Mouse (Mus musculus) G1E-ER4 (cell line): ENCODE measurements around the gene Agap2. TPM values are rescaled to one million over a fixed set of nuclear protein-coding genes. Genes with fewer than 3 reads are reported as not detected.

ENCODE experiments used
- GATA1 ChIP-seq: IDR thresholded peaks from one replicate; pipeline ENCODE4 v1.8.0; 2012; ENCODE audit warnings: low read length, inconsistent platforms
- polyA plus RNA-seq: library from polyadenylated mRNA; stranded (reverse); fragments of >175 nt; gene quantifications from 2 replicates; pipeline ENCODE4 v1.2.3, GENCODE M21; 2012

The Agap2 gene
- polyA plus RNA-seq, 1 experiment, result 0.14 TPM

DNA sequence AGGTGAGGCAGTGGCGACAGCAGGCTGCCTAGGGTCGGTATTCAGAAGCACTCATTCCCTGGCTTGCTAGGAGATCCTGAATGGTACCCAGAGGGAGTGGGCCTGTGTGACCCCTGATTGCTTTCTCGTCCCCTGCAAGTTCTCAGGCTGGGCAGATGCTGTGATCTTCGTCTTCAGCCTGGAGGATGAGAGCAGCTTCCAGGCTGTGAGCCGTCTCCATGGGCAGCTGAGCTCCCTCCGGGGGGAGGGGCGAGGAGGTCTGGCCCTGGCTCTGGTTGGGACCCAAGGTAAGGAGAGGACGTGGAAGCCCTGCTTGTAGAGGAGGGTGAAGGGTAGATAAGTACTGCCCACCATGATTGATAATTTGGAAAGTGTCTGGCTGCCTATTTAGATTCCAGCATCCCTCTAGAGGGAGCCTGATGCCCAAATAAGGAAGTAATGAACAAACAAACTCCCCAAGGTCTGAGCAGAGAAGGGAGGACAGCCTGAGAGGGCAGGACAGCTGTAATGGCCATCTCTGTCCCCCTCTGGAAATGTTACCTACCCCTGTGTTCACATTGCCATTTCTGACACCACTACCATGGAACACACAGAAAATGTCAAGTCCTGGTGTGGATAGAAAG, 8.3 kb downstream of the Agap2 start:
- no peak for TF ChIP-seq GATA1

DNA sequence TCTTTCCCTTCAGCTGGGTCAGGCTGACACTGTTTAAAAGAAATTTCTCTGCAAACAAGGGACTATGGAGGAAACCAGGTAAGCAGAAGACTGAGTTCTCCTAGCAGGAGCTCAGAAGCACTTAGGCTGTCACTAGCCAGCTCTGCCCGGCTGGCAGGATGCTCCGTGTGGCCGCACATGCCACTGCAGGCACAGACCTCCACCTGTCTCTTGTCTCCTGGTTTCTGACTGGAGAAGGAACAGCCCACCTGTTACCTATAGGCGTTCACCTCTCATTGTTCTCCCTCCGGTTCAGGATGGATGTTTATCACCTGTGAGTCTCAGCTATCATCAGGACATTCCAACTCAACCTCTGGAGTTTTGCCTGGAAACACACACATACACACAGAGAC, 8.8 kb downstream of the Agap2 start:
- no peak for TF ChIP-seq GATA1

DNA sequence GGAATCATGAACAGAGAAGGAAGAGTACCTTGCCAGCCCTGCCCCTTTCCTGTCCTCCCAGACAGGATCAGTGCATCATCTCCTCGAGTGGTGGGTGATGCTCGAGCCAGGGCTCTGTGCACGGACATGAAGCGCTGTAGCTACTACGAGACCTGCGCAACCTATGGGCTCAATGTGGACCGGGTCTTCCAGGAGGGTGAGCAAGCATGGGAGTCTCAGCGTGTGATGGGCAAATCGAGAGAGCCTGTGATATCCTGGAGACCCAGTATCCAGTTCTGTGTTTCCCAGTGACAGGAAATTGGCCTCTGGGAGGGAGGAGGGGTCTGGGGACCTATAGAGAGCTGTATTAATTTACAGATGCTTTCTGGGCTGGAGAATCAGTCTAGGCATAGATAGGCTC, 10.0 kb downstream of the Agap2 start:
- no peak for TF ChIP-seq GATA1

DNA sequence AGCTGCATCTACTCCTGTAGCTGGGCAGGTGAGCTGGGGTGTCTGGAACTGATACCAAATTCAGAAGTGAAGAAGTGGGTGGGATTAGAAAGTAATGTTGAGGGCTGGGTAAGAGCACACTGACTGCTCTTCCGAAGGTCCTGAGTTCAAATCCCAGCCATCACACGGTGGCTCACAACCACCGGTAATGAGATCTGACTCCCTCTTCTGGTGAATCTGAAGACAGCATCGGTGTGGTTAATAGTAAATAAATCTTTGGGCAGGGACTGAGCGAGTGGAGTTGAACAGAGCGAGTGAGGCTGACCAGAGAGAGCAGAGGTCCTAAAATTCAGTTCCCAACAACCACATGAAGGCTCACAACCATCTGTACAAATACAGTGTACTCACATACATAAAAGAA, 10.5 kb downstream of the Agap2 start:
- no peak for TF ChIP-seq GATA1

DNA sequence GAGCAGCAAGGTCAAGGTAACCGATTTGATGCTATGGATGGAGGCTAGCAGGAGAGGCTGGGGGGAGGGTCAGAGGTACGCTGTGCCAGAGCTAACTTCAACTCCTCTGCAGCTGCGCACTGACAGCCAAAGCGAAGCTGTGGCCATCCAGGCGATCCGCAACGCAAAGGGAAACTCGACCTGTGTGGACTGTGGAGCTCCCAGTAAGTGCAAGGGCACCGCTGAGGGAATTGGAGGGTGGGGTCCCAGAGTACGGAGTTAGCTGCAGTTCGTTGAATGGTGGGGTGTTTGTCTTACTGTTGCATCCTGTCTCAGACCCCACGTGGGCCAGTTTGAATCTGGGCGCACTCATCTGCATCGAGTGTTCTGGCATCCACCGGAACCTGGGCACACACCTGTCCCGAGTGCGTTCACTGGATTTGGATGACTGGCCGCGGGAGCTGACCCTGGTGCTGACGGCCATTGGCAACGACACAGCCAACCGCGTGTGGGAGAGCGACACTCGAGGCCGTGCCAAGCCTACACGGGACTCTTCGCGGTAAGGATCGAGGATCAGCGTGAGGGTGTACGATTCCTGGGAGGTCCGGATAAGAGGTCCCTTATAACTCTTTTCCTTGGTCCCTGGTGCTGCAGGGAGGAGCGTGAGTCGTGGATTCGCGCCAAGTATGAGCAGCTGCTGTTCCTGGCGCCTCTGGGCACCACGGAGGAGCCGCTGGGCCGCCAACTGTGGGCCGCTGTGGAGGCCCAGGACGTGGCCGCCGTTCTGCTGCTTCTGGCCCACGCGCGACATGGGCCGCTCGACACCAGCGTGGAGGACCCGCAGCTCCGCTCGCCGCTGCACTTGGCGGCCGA, 15.7 kb downstream of the Agap2 start:
- no peak for TF ChIP-seq GATA1

DNA sequence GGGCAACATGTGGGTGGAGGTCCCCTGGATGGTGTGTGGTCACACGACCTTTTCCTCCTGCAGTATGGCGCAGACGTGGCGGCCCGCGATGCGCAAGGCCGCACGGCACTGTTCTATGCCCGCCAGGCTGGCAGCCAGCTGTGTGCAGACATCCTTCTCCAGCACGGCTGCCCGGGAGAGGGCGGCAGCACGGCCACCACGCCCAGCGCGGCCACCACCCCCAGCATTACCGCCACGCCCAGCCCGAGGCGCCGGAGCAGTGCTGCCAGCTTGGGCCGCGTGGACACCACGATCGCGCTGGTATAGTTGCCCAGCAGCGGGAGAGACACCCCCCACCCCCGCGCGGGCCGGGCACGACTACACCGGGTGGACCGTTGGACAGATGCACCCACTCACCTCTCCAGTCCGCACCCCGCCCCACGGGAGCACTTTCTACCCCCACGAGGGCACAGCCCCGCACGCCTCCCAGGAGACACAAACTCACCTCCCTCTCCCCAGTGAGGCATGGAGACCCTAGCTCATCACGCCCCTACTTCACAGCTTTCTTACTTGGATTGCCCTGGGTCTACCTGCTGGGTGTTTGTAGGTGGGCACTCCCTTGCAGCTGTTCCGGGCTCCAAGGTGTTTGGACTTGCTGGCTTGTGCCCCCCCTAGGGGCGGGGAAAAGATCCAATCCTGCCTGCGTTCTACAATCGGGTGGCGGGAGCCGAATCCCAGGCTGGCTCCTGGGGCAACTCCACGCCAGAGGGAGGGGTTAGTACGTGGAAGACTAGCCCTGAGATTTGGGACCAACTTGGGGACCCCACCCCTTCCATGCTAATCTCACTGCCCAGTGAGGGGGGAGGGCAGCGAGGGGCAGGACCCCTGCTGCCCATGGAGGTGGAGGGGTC, 16.7 kb downstream of the Agap2 start:
- no peak for TF ChIP-seq GATA1

DNA sequence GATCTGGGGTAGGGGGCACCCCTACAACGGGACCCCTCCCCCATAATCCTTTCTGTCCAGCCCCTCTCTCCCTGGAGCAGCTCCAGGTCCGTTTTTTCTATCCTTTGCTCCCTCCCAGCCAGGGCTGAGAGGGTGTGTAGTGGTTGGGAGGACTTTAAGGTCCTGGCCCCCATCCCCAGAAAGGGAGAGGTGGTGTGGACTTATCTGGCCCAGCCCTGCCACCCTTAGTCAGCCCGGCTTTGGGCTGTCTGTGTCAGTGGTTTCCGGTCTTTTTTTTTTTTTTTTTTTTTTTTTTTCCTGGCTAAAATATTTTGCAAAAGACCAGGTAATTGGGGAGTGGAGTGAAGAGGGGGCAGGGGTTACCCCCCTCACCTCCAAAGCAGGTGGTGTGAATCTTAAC, 17.7 kb downstream of the Agap2 start:
- TF ChIP-seq GATA1, result no peak

DNA sequence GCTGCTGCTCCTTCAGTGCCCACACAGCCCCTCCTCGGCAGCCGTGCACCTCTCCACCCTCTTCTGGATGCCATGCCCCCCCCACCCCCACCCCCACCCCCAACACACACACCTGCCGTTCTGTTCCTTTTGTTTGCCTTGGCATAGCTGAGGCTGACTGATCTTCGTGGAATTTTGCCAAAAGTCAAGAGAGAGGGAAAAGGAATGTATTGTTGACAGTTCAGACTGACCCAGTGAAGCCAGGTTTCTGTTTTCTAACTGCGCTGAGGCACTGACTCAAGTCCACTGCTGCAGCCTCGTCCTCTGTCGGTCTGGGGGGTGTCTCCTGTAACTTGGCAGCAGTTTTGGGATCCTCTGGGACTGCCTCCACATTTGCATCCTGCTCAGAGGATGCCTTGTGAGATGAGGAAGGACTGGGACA, 19.3 kb downstream of the Agap2 start:
- no peak for TF ChIP-seq GATA1

DNA sequence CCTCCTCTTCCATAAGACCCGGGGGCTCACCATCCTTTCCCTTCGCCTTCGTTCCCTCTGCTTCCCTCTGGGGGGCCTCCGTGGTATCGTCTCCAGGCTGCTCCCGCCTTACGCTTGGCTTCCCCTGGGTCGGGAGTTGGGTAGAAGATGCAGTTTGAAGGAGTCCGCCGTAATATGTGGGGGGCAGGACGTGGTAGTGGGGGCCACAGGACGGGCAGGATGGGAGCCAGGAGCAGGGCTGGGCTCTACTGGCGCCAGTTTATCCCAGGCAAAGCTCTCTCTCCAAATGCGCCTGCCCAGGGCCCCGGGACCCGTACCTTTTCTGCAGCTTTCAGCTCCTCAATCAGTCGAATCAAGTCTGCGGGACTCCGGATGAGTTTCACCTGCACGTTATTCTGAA, 23.4 kb downstream of the Agap2 start:
- TF ChIP-seq GATA1, result no peak

DNA sequence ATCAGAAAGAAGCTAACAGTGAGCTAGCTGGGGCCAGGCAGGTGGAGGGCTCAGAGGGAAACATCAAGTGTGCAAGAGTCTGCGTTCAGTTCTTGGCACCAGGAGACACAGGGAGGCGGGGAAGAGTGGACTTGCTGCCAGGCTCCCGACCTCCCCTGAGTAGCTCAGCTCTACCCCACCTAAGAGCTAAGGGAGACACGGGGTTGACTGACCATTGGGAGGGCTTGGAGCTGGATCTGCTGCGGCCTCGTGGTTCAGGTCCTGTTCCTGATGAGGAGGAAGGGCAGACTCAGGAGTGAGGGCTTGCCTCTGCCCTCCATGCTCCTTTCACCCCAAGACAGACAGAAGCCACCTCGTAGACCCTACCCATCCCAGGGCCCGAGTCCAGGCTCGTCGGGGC, 24.1 kb downstream of the Agap2 start:
- no peak for TF ChIP-seq GATA1

DNA sequence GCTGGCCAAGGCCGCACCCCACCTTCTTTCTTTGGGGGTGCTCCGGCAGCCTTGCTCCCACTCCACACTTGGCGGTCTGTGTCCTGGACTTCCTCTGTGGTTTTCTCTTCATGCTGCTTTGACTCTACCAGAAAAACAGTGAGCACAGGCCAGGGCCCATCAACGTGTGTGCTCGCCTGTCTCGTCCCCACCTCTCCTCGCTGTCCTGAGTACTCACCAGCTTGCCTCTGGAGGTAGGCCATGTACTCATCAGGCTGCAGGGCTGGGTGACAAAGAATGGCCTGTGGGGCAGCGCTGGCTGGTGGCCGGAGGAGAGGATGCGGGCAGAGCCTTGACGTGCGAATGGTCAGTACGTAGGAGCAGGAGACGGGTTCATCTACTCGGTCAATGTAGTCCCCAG, 24.8 kb downstream of the Agap2 start:
- no peak for TF ChIP-seq GATA1

DNA sequence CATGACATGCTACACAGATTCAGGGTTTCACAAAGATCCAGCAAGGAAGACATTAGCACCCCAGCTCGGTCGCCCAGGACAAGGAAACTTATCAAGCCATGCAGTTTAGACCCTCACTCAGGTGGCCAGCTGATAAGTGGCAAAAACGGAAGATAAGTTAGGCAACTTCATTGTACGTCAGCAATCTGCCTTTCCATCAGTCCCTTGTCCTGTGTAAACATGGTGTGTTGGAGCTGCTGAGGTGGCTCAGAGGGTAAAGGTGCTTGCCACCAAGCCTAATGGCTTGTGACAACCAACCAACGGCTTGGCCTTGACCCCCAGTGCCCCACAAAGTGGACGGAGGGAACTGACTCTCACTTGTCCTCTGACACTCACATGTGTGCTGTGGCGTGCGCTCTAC, 25.3 kb downstream of the Agap2 start:
- TF ChIP-seq GATA1, result no peak

DNA sequence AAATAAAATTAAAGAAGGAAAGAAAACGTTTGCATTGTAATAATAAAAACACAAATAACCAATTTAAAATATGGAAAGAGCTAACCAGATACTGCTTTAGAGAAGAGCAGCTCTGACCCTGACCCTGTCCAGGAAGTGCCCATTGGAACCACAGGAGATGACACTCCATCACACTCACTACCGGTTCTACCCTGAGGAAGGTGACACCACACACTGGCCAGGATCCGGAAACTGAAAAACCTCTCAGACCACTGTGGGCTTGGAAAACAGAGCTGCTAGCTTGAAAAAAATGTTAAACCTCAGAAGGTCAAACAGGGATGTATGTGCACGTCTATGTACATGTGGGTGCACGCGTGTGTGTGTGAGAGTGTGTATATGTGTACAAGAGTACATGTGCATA, 26.1 kb downstream of the Agap2 start:
- TF ChIP-seq GATA1, result no peak

DNA sequence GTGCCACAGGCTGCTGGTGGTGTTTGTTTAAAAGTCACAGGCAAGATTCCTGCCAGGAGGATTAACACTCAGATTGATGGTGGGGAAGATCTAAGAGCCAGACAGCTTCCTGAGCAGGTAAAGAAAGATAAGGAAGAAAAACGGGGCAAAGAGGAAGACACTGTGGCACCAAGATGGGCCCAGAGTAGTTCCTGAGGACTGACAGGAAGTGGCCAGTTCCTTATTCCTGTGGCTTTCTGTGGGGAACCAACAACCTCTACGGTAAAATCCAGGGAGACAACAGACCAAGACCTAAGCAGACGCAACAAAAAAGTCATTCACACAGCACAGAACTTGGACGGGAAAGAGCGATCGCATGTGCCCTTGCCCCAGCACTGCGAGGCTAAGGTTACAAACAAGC, 28.5 kb downstream of the Agap2 start:
- no peak for TF ChIP-seq GATA1

DNA sequence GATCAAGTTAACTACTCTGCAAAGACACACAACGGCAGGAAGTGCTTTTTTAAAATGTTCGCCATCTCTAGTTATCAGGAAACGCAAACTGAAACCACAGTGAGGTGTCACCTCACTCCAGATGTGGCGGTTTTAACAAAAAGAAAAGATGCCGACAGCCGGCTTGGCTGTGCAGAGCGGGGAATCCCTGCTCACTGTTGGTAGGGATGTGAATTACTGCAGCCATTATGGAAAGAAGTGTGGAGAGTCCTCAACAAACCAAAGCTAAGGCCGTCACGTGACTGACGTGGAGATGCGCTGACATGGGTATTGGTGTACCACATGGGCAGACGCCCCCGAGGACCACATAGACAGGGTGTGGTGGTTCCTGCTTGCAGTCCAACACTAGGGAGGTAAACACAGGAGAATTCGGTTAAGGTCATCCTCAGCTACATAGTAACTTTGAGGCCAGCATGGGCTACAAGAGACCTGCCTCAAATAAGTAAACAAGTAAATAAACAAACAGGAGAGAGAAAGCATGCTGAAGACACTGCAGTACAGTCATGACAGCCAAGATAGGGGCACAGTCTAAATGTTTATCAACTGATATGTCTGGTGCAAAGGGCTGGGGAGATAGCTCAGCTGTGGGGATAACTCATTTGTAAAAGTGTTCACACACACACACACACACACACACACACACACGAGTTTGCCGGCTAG, 32.6 kb downstream of the Agap2 start:
- no peak for TF ChIP-seq GATA1

DNA sequence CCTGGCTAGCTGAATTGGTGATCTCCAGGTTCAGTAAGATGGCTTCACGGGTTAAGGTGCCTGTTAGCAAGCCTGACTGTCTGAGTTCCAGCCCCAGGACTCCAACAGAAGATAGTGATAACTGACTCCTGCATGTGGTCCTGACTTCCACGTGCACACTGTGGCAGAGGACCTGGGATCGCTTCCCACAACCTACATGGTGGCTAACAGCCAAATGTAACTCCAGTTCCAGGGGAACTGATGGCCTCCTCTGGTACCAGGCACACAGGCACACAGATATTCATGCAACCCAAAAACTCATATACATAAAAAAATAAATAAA, 33.1 kb downstream of the Agap2 start:
- no peak for TF ChIP-seq GATA1
